Mouse (Mus musculus): ENCODE data around the gene Tada2a. TPM values are rescaled to one million over a fixed set of nuclear protein-coding genes. Genes with fewer than 3 reads are reported as not detected.

Gene Tada2a
- polyA plus RNA-seq, 1 experiment from 2014 or later: 31.0 TPM

DNA sequence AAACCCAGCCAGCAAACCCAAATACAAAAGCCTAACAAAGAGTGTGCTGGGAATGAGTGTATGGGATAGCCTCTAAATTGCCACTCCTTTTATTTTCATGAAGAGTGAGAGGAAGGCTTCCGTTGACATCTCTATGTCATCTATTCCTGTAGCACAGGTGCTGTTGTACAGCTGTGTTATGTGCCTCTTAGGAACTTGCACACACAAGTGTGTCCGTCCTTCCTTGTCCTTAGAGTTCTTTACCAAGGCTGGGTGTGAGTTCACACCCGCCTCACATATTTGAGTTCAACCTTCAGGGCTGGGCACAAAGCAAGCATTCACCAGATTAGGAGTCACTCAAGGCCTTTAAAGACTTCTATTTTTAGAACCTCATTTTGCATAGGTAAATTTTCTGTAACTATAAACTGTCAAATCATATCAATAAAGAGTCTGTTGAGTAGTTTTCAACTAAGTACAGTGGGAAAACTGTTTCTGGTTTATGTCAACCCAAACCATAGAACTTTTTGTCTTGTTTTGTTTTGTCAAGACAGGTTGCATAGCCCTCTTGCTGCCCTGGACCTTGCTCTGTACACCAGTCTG lies 65.7 kb downstream of the Tada2a start:
- no peak overlapping the region for H3K4me3 ChIP-seq (replicated peaks; ENCODE audit: low read depth, low read length)
- no peak overlapping the region for H3K9ac ChIP-seq (replicated peaks; ENCODE audit: low read length)
- H3K4me2 ChIP-seq (ENCODE audit: low read length): no peak overlapping the region
- peaks cover 9% of the 10 kb centered on the region; the same call in 1 of the 2 replicates for H3K4me1 ChIP-seq (ENCODE audit: control insufficient read depth, insufficient read depth, low read length)
- H3K27me3 ChIP-seq (ENCODE audit: control insufficient read depth, insufficient read depth, low read length): peaks cover 23% of the 10 kb centered on the region
- 89% methylated on average over 3 of the region's 3 CpGs for WGBS
- ATAC-seq (ENCODE audit: low FRiP score, low TSS enrichment): no peak
- H3K9me3 ChIP-seq (ENCODE audit: control insufficient read depth, low read length): no peaks in the 10 kb centered on the region
- no peaks in the 10 kb centered on the region for H3K36me3 ChIP-seq (ENCODE audit: control insufficient read depth, insufficient read depth, low read length)
- DNase-seq: no peak
- H3K27ac ChIP-seq (replicated peaks; ENCODE audit: low read depth, low read length): no peak overlapping the region

DNA sequence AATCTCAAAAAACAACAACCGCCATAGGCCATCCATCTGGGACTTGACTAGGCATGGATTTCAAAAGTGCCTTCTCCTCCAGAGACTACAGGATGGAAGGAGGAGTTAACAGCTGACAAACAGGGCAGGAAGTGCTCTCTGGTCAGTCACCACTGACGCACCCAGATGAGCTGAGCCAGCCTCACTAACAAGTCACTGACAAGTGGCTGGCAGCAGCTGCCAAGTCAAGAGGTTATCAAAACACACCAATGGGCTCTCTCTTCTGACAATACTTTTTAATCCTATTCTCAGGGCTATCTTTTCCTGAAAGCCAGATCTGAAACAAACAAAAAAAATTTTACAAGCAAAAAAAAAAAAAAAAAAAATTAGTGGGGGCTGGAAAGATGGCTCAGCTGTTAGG lies 66.6 kb downstream of the Tada2a start:
- H3K36me3 ChIP-seq (ENCODE audit: control insufficient read depth, insufficient read depth, low read length): no peaks in the 10 kb centered on the region
- no peak overlapping the region for H3K4me2 ChIP-seq (ENCODE audit: low read length)
- H3K27me3 ChIP-seq (ENCODE audit: control insufficient read depth, insufficient read depth, low read length): peaks cover 20% of the 10 kb centered on the region
- H3K4me1 ChIP-seq (ENCODE audit: control insufficient read depth, insufficient read depth, low read length): peaks cover 9% of the 10 kb centered on the region; the same call in 1 of the 2 replicates
- DNase-seq: no peak
- no peak overlapping the region for H3K4me3 ChIP-seq (replicated peaks; ENCODE audit: low read depth, low read length)
- 63% methylated on average over 2 of the region's 2 CpGs for WGBS
- no peak overlapping the region for H3K27ac ChIP-seq (replicated peaks; ENCODE audit: low read depth, low read length)
- ATAC-seq (ENCODE audit: low FRiP score, low TSS enrichment): no peak
- no peak overlapping the region for H3K9ac ChIP-seq (replicated peaks; ENCODE audit: low read length)
- no peaks in the 10 kb centered on the region for H3K9me3 ChIP-seq (ENCODE audit: control insufficient read depth, low read length)

DNA sequence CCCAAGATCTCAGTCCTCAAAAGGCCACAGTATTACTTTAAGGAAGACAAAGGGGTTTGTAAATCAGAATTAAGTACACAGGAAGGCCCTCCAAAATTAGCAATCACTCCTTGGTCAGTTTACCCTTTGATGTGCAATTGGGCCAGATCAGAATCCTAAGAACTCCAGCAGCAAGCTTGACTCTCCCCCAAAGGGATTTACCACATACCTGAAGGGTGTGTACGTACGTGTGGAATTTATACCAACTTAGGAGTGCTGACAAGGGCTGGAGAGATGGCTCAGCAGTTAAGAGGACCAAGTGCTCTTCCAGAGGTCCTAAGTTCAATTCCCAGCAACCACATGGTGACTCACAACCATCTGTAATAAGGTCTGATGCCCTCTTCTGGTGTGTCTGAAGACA lies 67.5 kb downstream of the Tada2a start:
- Histone ChIP-seq H3K27me3 (ENCODE audit: control insufficient read depth, insufficient read depth, low read length) (peaks cover 11% of the 10 kb centered on the region; the same call in 1 of the 2 replicates), H3K4me1 (ENCODE audit: control insufficient read depth, insufficient read depth, low read length) (no peaks in the 10 kb centered on the region), H3K27ac (replicated peaks; ENCODE audit: low read depth, low read length) (no peak overlapping the region), H3K9ac (replicated peaks; ENCODE audit: low read length) (no peak overlapping the region), H3K4me3 (replicated peaks; ENCODE audit: low read depth, low read length) (no peak overlapping the region), H3K4me2 (ENCODE audit: low read length) (no peak overlapping the region), H3K9me3 (ENCODE audit: control insufficient read depth, low read length) (no peaks in the 10 kb centered on the region), H3K36me3 (ENCODE audit: control insufficient read depth, insufficient read depth, low read length) (no peaks in the 10 kb centered on the region)
- whole genome bisulfite sequencing: 93% methylated on average over 2 of the region's 2 CpGs
- DNase-seq: no peak
- ATAC-seq (ENCODE audit: low FRiP score, low TSS enrichment): no peak

DNA sequence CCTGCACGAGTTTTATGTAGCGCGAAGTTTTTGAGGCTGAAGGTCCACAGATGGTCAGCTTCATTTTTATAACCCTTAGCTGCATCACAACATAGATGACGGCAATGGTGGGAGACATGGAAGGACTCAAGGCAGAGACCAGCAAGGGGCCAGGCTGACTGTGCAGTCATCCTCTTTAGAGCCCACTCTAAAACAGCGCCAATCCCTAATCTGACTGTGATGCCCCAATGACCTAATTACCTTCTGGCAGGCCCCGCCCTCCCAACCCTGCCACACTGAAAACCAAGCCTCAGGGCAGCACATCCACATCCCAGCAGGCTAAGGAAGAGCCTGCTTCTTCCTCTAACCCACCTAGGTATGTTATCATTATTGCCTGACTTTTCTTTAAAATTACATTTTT lies 68.8 kb downstream of the Tada2a start:
- Histone ChIP-seq H3K9me3 (ENCODE audit: control insufficient read depth, low read length) (no peaks in the 10 kb centered on the region), H3K27ac (replicated peaks; ENCODE audit: low read depth, low read length) (no peak overlapping the region), H3K4me1 (ENCODE audit: control insufficient read depth, insufficient read depth, low read length) (no peaks in the 10 kb centered on the region), H3K9ac (replicated peaks; ENCODE audit: low read length) (no peak overlapping the region), H3K27me3 (ENCODE audit: control insufficient read depth, insufficient read depth, low read length) (peaks cover 3% of the 10 kb centered on the region; the same call in 1 of the 2 replicates), H3K36me3 (ENCODE audit: control insufficient read depth, insufficient read depth, low read length) (no peaks in the 10 kb centered on the region), H3K4me2 (ENCODE audit: low read length) (no peak overlapping the region), H3K4me3 (replicated peaks; ENCODE audit: low read depth, low read length) (no peak overlapping the region)
- ATAC-seq (ENCODE audit: low FRiP score, low TSS enrichment): no peak
- no peak for DNase-seq
- 83% methylated on average over 6 of the region's 6 CpGs for WGBS

DNA sequence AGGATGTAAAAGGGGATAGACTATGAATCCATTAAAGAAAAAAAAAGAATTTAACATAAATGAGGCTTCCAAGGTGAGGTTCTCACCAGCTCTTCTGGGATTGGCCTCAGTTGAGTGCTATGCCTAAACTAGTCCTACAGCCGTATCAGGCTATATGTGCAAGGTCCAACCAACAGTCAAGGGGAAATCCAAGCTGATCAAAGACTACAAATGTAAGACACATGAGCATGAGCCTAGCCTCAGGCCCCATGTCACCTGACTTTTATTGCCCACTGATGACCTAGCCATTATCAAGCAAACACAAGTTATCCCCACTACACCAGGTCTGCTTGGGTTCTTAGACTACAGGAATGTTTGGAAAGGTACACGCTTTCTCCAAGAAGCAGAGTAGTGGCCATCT lies 69.6 kb downstream of the Tada2a start:
- ATAC-seq (ENCODE audit: low FRiP score, low TSS enrichment): no peak
- Histone ChIP-seq H3K36me3 (ENCODE audit: control insufficient read depth, insufficient read depth, low read length) (no peaks in the 10 kb centered on the region), H3K9me3 (ENCODE audit: control insufficient read depth, low read length) (no peaks in the 10 kb centered on the region), H3K4me3 (replicated peaks; ENCODE audit: low read depth, low read length) (no peak overlapping the region), H3K4me2 (ENCODE audit: low read length) (no peak overlapping the region), H3K27me3 (ENCODE audit: control insufficient read depth, insufficient read depth, low read length) (no peaks in the 10 kb centered on the region), H3K27ac (replicated peaks; ENCODE audit: low read depth, low read length) (no peak overlapping the region), H3K4me1 (ENCODE audit: control insufficient read depth, insufficient read depth, low read length) (no peaks in the 10 kb centered on the region), H3K9ac (replicated peaks; ENCODE audit: low read length) (no peak overlapping the region)
- WGBS: 96% methylated on average over 2 of the region's 2 CpGs
- DNase-seq: no peak

DNA sequence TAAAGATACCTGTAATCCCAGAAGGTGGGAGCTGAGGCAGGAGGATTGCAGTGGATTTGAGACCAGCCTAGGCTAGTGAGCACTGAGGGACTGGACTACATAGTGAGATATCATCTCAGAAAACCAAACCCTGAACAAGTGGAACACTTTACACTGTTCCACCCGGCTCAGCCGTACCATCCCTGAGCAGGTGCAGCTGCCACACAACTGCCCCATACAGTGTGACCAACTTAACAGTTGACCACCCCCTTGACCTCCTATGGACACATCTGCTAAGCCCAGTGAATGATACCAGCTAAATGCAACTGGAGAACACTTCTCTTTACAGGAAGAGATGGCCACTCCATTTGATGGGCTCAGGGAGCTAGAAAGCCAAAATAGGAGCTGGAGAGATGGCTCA lies 72.0 kb downstream of the Tada2a start:
- ATAC-seq (ENCODE audit: low FRiP score, low TSS enrichment) (no peak), DNase-seq (no peak)
- H3K4me3 ChIP-seq (replicated peaks; ENCODE audit: low read depth, low read length): no peak overlapping the region
- 0 out of 2 replicates have a peak, but pooled peaks cover 6% of the 10 kb centered on the region for H3K4me1 ChIP-seq (ENCODE audit: control insufficient read depth, insufficient read depth, low read length)
- no peaks in the 10 kb centered on the region for H3K27me3 ChIP-seq (ENCODE audit: control insufficient read depth, insufficient read depth, low read length)
- WGBS: 93% methylated on average over 2 of the region's 2 CpGs
- no peak overlapping the region for H3K27ac ChIP-seq (replicated peaks; ENCODE audit: low read depth, low read length)
- no peak overlapping the region for H3K4me2 ChIP-seq (ENCODE audit: low read length)
- no peak overlapping the region for H3K9ac ChIP-seq (replicated peaks; ENCODE audit: low read length)
- H3K36me3 ChIP-seq (ENCODE audit: control insufficient read depth, insufficient read depth, low read length): no peaks in the 10 kb centered on the region
- H3K9me3 ChIP-seq (ENCODE audit: control insufficient read depth, low read length): no peaks in the 10 kb centered on the region

DNA sequence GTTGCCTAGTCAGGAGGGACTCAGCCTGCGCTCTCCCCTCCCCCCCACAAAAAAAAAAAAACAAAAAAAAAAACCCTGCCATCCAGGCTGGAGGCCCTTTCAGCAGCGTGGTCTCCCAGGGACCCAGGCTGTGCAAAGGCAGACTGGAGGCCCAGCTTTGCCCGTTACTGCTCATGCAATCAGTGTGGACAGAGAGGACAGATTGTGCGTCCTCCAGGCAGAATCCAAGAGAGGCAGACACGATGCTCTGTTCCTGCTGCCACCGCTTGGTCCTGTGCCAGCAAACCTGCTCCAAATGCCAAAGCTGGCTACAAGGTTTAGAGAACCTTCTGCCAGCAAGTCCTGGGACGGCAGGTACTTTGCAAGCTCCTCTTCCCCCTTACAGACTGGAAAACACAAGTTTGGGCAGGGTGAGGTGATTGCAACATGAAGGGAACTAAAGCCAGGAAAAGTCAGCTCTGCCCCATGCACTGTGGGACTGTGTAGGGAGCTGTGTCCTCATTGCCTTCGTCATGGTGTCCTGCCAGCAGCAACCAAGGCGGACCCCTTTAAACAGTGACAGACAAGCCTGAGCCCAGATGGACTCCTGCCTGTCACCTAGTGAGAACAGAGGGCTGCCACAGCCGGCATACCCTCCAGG lies 75.8 kb downstream of the Tada2a start:
- peak; percentile 62 for DNase-seq

DNA sequence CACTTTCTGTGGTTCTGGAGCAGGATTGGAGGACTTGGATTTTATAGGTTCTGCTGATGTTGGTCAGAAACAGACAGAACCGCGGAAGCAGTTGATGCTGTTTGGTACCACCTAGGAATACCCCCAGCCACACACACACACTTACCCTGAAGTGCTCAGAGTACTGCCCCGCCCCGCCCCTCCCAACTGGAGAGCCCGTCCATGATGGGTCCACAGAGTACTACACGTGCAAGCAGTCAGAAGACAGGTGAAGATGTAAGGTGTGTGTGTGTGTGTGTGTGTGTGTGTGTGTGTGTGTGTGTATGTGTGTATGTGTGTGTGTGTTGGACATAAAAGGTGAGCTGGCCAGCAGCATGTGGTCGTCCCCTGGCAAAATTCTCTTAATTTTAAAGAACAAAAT lies 76.3 kb downstream of the Tada2a start:
- WGBS: 85% methylated on average over 7 of the region's 7 CpGs
- H3K4me3 ChIP-seq (replicated peaks; ENCODE audit: low read depth, low read length): no peak overlapping the region
- H3K9ac ChIP-seq (replicated peaks; ENCODE audit: low read length): no peak overlapping the region
- DNase-seq (no peak), ATAC-seq (ENCODE audit: low FRiP score, low TSS enrichment) (no peak)
- H3K27ac ChIP-seq (replicated peaks; ENCODE audit: low read depth, low read length): no peak overlapping the region
- no peak overlapping the region for H3K4me2 ChIP-seq (ENCODE audit: low read length)
- no peaks in the 10 kb centered on the region for H3K36me3 ChIP-seq (ENCODE audit: control insufficient read depth, insufficient read depth, low read length)
- H3K27me3 ChIP-seq (ENCODE audit: control insufficient read depth, insufficient read depth, low read length): no peaks in the 10 kb centered on the region
- H3K9me3 ChIP-seq (ENCODE audit: control insufficient read depth, low read length): no peaks in the 10 kb centered on the region
- 0 out of 2 replicates have a peak, but pooled peaks cover 6% of the 10 kb centered on the region for H3K4me1 ChIP-seq (ENCODE audit: control insufficient read depth, insufficient read depth, low read length)

More for the DNA sequence above, 75.8 kb downstream of the Tada2a start:
- Histone ChIP-seq H3K27me3 (ENCODE audit: control insufficient read depth, insufficient read depth, low read length) (no peaks in the 10 kb centered on the region), H3K4me1 (ENCODE audit: control insufficient read depth, insufficient read depth, low read length) (0 out of 2 replicates have a peak, but pooled peaks cover 6% of the 10 kb centered on the region), H3K9ac (replicated peaks; ENCODE audit: low read length) (no peak overlapping the region), H3K4me3 (replicated peaks; ENCODE audit: low read depth, low read length) (no peak overlapping the region), H3K9me3 (ENCODE audit: control insufficient read depth, low read length) (no peaks in the 10 kb centered on the region), H3K27ac (replicated peaks; ENCODE audit: low read depth, low read length) (peak overlapping the region; percentile 1; the same call in 1 of the 2 replicates), H3K36me3 (ENCODE audit: control insufficient read depth, insufficient read depth, low read length) (no peaks in the 10 kb centered on the region), H3K4me2 (ENCODE audit: low read length) (no peak overlapping the region)
- WGBS: 50% methylated on average over 10 of the region's 10 CpGs
- peak; percentile 48; the same call in 1 of the 2 replicates for ATAC-seq (ENCODE audit: low FRiP score, low TSS enrichment)

DNA sequence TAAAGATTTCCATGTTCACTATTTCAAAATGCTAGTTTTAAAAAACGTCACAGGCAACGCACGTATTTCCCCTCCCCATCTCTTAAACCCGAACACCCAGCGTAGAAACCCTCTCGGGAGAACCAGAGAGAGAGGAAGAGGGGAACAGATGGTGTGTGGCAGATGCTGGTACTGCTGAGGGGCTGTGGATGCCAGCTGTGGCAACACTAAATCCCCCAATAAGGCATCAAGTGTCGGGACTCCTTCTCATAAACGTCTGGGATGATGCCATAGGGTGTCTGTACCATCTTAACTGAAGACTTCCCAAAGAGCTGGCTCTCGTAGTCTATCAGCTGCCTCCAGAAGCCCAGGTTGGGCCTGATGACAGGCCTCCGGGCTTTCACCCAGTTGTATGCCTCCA lies 81.0 kb downstream of the Tada2a start:
- no peak overlapping the region for H3K9ac ChIP-seq (replicated peaks; ENCODE audit: low read length)
- no peaks in the 10 kb centered on the region for H3K9me3 ChIP-seq (ENCODE audit: control insufficient read depth, low read length)
- H3K4me1 ChIP-seq (ENCODE audit: control insufficient read depth, insufficient read depth, low read length): peaks cover 12% of the 10 kb centered on the region
- no peak overlapping the region for H3K27ac ChIP-seq (replicated peaks; ENCODE audit: low read depth, low read length)
- H3K4me3 ChIP-seq (replicated peaks; ENCODE audit: low read depth, low read length): no peak overlapping the region
- DNase-seq (peak; percentile 39), ATAC-seq (ENCODE audit: low FRiP score, low TSS enrichment) (no peak)
- no peaks in the 10 kb centered on the region for H3K27me3 ChIP-seq (ENCODE audit: control insufficient read depth, insufficient read depth, low read length)
- H3K4me2 ChIP-seq (ENCODE audit: low read length): no peak overlapping the region
- H3K36me3 ChIP-seq (ENCODE audit: control insufficient read depth, insufficient read depth, low read length): no peaks in the 10 kb centered on the region
- WGBS: 54% methylated on average over 10 of the region's 10 CpGs
